Mouse (Mus musculus): ENCODE data around the gene Anxa3. TPM values are rescaled to one million over a fixed set of nuclear protein-coding genes. Genes with fewer than 3 reads are reported as not detected.

Gene Anxa3
- polyA plus RNA-seq, 2 experiments from 2014 or later: 0.62 to 0.81 TPM

GRCm38 (mm10) chr5:96848386-96848785 is 55.2 kb downstream of the Anxa3 start:
- ATAC-seq: no peak

GRCm38 (mm10) chr5:96849232-96849631 is 56.1 kb downstream of the Anxa3 start:
- no peak for ATAC-seq

- no peak for ATAC-seq
Observed at GRCm38 (mm10) chr5:96853451-96853850, 60.3 kb downstream of the Anxa3 start.

- peak; percentile 56 for ATAC-seq
Observed at GRCm38 (mm10) chr5:96854350-96854749, 61.2 kb downstream of the Anxa3 start.

- ATAC-seq: peak; percentile 55
Observed at GRCm38 (mm10) chr5:96859938-96860337, 66.8 kb downstream of the Anxa3 start.

- no peak for ATAC-seq
Observed at GRCm38 (mm10) chr5:96867171-96867570, 74.0 kb downstream of the Anxa3 start.

- ATAC-seq: no peak
Observed at GRCm38 (mm10) chr5:96868893-96869292, 75.8 kb downstream of the Anxa3 start.

- ATAC-seq: no peak
Observed at GRCm38 (mm10) chr5:96870996-96871395, 77.9 kb downstream of the Anxa3 start.

GRCm38 (mm10) chr5:96878178-96878577 is 85.0 kb downstream of the Anxa3 start:
- peak; percentile 46 for ATAC-seq

- peak; percentile 87 for ATAC-seq
Observed at GRCm38 (mm10) chr5:96878851-96879540, 85.9 kb downstream of the Anxa3 start.

GRCm38 (mm10) chr5:96880231-96880630 is 87.1 kb downstream of the Anxa3 start:
- ATAC-seq: no peak

GRCm38 (mm10) chr5:96881118-96881517 is 88.0 kb downstream of the Anxa3 start:
- ATAC-seq: no peak

- no peak for ATAC-seq
Observed at GRCm38 (mm10) chr5:96881613-96882012, 88.5 kb downstream of the Anxa3 start.

- no peak for ATAC-seq
Observed at GRCm38 (mm10) chr5:96885202-96885601, 92.1 kb downstream of the Anxa3 start.

- ATAC-seq: no peak
Observed at GRCm38 (mm10) chr5:96888396-96888795, 95.3 kb downstream of the Anxa3 start.

GRCm38 (mm10) chr5:96890367-96890766 is 97.2 kb downstream of the Anxa3 start:
- ATAC-seq: no peak

Other genes starting within 250 kb of the Anxa3 start
- gene Bmp2k, start 204.3 kb downstream of the Anxa3 start, polyA plus RNA-seq (2017; shearing (Covaris generic)): 10 to 100 TPM; 17.8 to 25.5 TPM